Comparison of ENCODE assay signal across 13 mouse cellular contexts in genomic region chr7:98895501-98896095, GRCm38 (mm10).
DNase-seq lines count a peak whose midpoint lies in the region; ATAC-seq and TF ChIP-seq lines count a peak whose summit lies in the region.
"Had no signal": no experiment of that assay in that cellular context is flagged by ENCODE, and none has a peak within 500 bp of the region (broad histone marks: within the 10 kb centered on the region; RNA-seq: fewer than 3 reads in every experiment).

No protein-coding gene starts in this region.

- H3K27ac ChIP-seq in kidney, adult 2 months (ENCODE audit: insufficient read depth, low read depth, low read length) = no peak overlapping the region
- H3K27ac ChIP-seq in midbrain, postnatal 0 days (ENCODE audit: low read depth, low read length) = peak overlapping the region; percentile 26; the same call in 1 of the 2 replicates
- H3K27ac ChIP-seq in midbrain, embryonic 11.5 days (ENCODE audit: low read depth, low read length) = no peak overlapping the region
- H3K27ac ChIP-seq in heart, embryonic 14.5 days (replicated peaks in 1 of 2; ENCODE audit: control insufficient read depth in 1 of 2, insufficient read depth in 1 of 2, low read depth in 2 of 2, low read length in 2 of 2) = peak overlapping the region; percentile 56 to 69
- H3K27ac ChIP-seq: forebrain, embryonic 12.5 days had no signal

- H3K36me3 ChIP-seq in kidney, adult 2 months (ENCODE audit: control insufficient read depth, insufficient read depth, low read length) = no peaks in the 10 kb centered on the region
- 0 out of 2 replicates have a peak, but pooled peaks cover 4% of the 10 kb centered on the region for H3K36me3 ChIP-seq in midbrain, postnatal 0 days (ENCODE audit: insufficient read depth, low read length)
- no peaks in the 10 kb centered on the region for H3K36me3 ChIP-seq in midbrain, embryonic 11.5 days (ENCODE audit: control insufficient read depth, insufficient read depth, low read length)
- H3K36me3 ChIP-seq in heart, embryonic 14.5 days (ENCODE audit: control insufficient read depth, insufficient read depth, low read length) = no peaks in the 10 kb centered on the region
- H3K36me3 ChIP-seq: forebrain, embryonic 12.5 days had no signal

- no peak overlapping the region; the same call in 1 of the 2 replicates for H3K9ac ChIP-seq in midbrain, postnatal 0 days (replicated peaks; ENCODE audit: low read length, poor library complexity, severe bottlenecking)
- no peak overlapping the region for H3K9ac ChIP-seq in midbrain, embryonic 11.5 days (ENCODE audit: low read length)
- H3K9ac ChIP-seq in heart, embryonic 14.5 days (ENCODE audit: low read length) = peak overlapping the region; percentile 54
- H3K9ac ChIP-seq: forebrain, embryonic 12.5 days had no signal

- no peak for TF ChIP-seq CTCF in kidney, adult 2 months (conservative IDR thresholded peaks at IDR 0.05; ENCODE audit: insufficient read depth, insufficient read length, low read depth, low read length)
- TF ChIP-seq CTCF in midbrain, postnatal 0 days (IDR thresholded peaks at IDR 0.05) = no peak

- no peaks in the 10 kb centered on the region for H3K9me3 ChIP-seq in midbrain, postnatal 0 days (ENCODE audit: low read length)
- H3K9me3 ChIP-seq in midbrain, embryonic 11.5 days (ENCODE audit: control insufficient read depth, low read length) = no peaks in the 10 kb centered on the region
- no peaks in the 10 kb centered on the region for H3K9me3 ChIP-seq in heart, embryonic 14.5 days (ENCODE audit: control insufficient read depth, low read length)
- H3K9me3 ChIP-seq: forebrain, embryonic 12.5 days had no signal

- H3K4me2 ChIP-seq in midbrain, postnatal 0 days (ENCODE audit: low read depth, low read length, poor library complexity, severe bottlenecking) = no peak overlapping the region
- H3K4me2 ChIP-seq in midbrain, embryonic 11.5 days = no peak overlapping the region
- H3K4me2 ChIP-seq in heart, embryonic 14.5 days (ENCODE audit: low read length) = peak overlapping the region; percentile 45
- H3K4me2 ChIP-seq: forebrain, embryonic 12.5 days had no signal

- ATAC-seq in midbrain, postnatal 0 days (ENCODE audit: low FRiP score) = no peak
- ATAC-seq in midbrain, embryonic 11.5 days (ENCODE audit: low FRiP score) = no peak
- ATAC-seq in heart, embryonic 14.5 days (ENCODE audit: insufficient number of reproducible peaks, insufficient read depth, low FRiP score, low read depth) = 0 out of 2 replicates have a peak, but pooled peaks have one; percentile 22

- peak; percentile 23 for DNase-seq in kidney, adult 2 months
- no peak for DNase-seq in kidney, postnatal 25 days
- DNase-seq in midbrain, postnatal 0 days (ENCODE audit: low spot score) = no peak
- no peak for DNase-seq in midbrain, embryonic 11.5 days (ENCODE audit: low spot score, missing footprints)
- no peak for DNase-seq in B cell, adult 2 months
- no peak for DNase-seq in spleen, adult 12 weeks (ENCODE audit: low spot score)
- DNase-seq: adrenal gland, postnatal 25 days; cerebellum, adult 11-12 months; gastrocnemius, postnatal 14 days; spleen, adult 18-20 months had no signal

- no peak for TF ChIP-seq POLR2A in kidney, adult 2 months (IDR thresholded peaks at IDR 0.05; ENCODE audit: low read depth, low read length)

- no peak overlapping the region for H3K4me3 ChIP-seq in kidney, adult 2 months (ENCODE audit: insufficient read depth, low read depth, low read length)
- H3K4me3 ChIP-seq in midbrain, postnatal 0 days (ENCODE audit: low read depth, low read length) = no peak overlapping the region
- H3K4me3 ChIP-seq in midbrain, embryonic 11.5 days (ENCODE audit: low read depth, low read length) = no peak overlapping the region
- H3K4me3 ChIP-seq in heart, embryonic 14.5 days (ENCODE audit: control insufficient read depth in 1 of 2, insufficient read depth in 1 of 2, low read depth in 1 of 2, low read length in 2 of 2) = no peak overlapping the region
- H3K4me3 ChIP-seq: forebrain, embryonic 12.5 days; myocyte had no signal

- WGBS in kidney, adult 2 months = 57% methylated on average over 10 of the region's 10 CpGs
- 44% methylated on average over 10 of the region's 10 CpGs for WGBS in midbrain, postnatal 0 days
- WGBS in midbrain, embryonic 11.5 days = 51% methylated on average over 10 of the region's 10 CpGs
- WGBS in heart, embryonic 14.5 days = 4% methylated on average over 10 of the region's 10 CpGs

- H3K4me1 ChIP-seq in kidney, adult 2 months (ENCODE audit: control insufficient read depth, insufficient read depth, low read length) = no peaks in the 10 kb centered on the region
- H3K4me1 ChIP-seq in midbrain, postnatal 0 days (ENCODE audit: insufficient read depth, low read length) = no peaks in the 10 kb centered on the region
- H3K4me1 ChIP-seq in midbrain, embryonic 11.5 days (ENCODE audit: control insufficient read depth, insufficient read depth, low read length) = peaks cover 3% of the 10 kb centered on the region; the same call in 1 of the 2 replicates
- H3K4me1 ChIP-seq in heart, embryonic 14.5 days (ENCODE audit: control insufficient read depth in 2 of 2, insufficient read depth in 2 of 2, low read length in 2 of 2) = peaks cover 17 to 37% of the 10 kb centered on the region in 2 experiments

- no peaks in the 10 kb centered on the region for H3K27me3 ChIP-seq in kidney, adult 2 months (replicated peaks; ENCODE audit: control insufficient read depth, insufficient read depth, low read length)
- H3K27me3 ChIP-seq in midbrain, postnatal 0 days (ENCODE audit: insufficient read depth, low read length) = no peaks in the 10 kb centered on the region
- H3K27me3 ChIP-seq in midbrain, embryonic 11.5 days (ENCODE audit: control insufficient read depth, insufficient read depth, low read length) = no peaks in the 10 kb centered on the region
- H3K27me3 ChIP-seq in heart, embryonic 14.5 days (ENCODE audit: control insufficient read depth, insufficient read depth, low read length) = no peaks in the 10 kb centered on the region
- H3K27me3 ChIP-seq: forebrain, embryonic 12.5 days had no signal

Comparison
In these comparisons a context has a peak if more than half of its experiments do, and no peak if none do; other contexts are left out.
1. H3K27ac ChIP-seq: peak in midbrain, postnatal 0 days (single experiment) and heart, embryonic 14.5 days (2 of 2); none in kidney, adult 2 months (single experiment) and midbrain, embryonic 11.5 days (single experiment).